Mouse (Mus musculus) midbrain, embryonic 14.5 days (tissue): Measurements from ENCODE around the gene Tubg1. TPM values are rescaled to one million over a fixed set of nuclear protein-coding genes. Genes with fewer than 3 reads are reported as not detected.

Experiments
- ATAC-seq: fragments of 200-750 bp; cut with Nextera tagmentation; 2 replicates; pipeline ENCODE4 v1.8.0; 2017; ENCODE audit warnings: moderate number of reproducible peaks, moderate library complexity; ENCODE audit not compliant: low FRiP score, low TSS enrichment
- DNase-seq: peaks from one replicate; pipeline ENCODE4 v3.0.0-alpha.2; 2015
- H3K27ac ChIP-seq: fragments of 300-500 bp; sonication (generic); replicated peaks from 2 replicates; pipeline ENCODE4 v1.5.1; 2014; ENCODE audit warnings: mild to moderate bottlenecking, low read depth, low read length, moderate library complexity
- H3K27me3 ChIP-seq: fragments of 300-500 bp; sonication (generic); 2 replicates; pipeline ENCODE4 v1.6.1; 2014; ENCODE audit warnings: low read length, control low read depth, mixed read lengths; ENCODE audit not compliant: control insufficient read depth, insufficient read depth
- H3K36me3 ChIP-seq: fragments of 300-500 bp; sonication (generic); 2 replicates; pipeline ENCODE4 v1.6.1; 2014; ENCODE audit warnings: low read length, control low read depth; ENCODE audit not compliant: control insufficient read depth, insufficient read depth
- H3K4me1 ChIP-seq: fragments of 300-500 bp; sonication (generic); 2 replicates; pipeline ENCODE4 v1.6.1; 2014; ENCODE audit warnings: mild to moderate bottlenecking, antibody characterized with exemption, low read length, control low read depth; ENCODE audit not compliant: control insufficient read depth, insufficient read depth
- H3K4me2 ChIP-seq: fragments of 300-500 bp; sonication (generic); 2 replicates; pipeline ENCODE4 v1.6.1; 2014; ENCODE audit warnings: mild to moderate bottlenecking, low read length, moderate library complexity
- H3K4me3 ChIP-seq: fragments of 300-500 bp; sonication (generic); replicated peaks from 2 replicates; pipeline ENCODE4 v1.5.1; 2014; ENCODE audit warnings: low read depth, low read length
- H3K9ac ChIP-seq: fragments of 300-500 bp; sonication (generic); replicated peaks from 2 replicates; pipeline ENCODE4 v1.6.1; 2014; ENCODE audit warnings: mild to moderate bottlenecking, low read length, moderate library complexity
- H3K9me3 ChIP-seq: fragments of 300-500 bp; sonication (generic); 2 replicates; pipeline ENCODE4 v1.6.1; 2016; ENCODE audit warnings: low read length, control low read depth, mixed read lengths; ENCODE audit not compliant: control insufficient read depth
- WGBS: fragments of 180-500 bp; shearing (Covaris S2); extraction: QIAGEN DNeasy Blood & Tissue Kit; methylation state at CpG from one replicate; pipeline ENCODE4 v1.1.7; 2014; 5-methylcytosine and 5-hydroxymethylcytosine counted together
- polyA plus RNA-seq: library from polyadenylated mRNA; unstranded; fragments of >200 nt; fragmentation: Nextera tagmentation; extraction: Ambion mirVana; gene quantifications from 2 replicates; pipeline ENCODE4 v1.2.1, GENCODE M21; 2014

Gene Tubg1
- 73.3 and 75.5 TPM in 2 replicates for polyA plus RNA-seq

DNA sequence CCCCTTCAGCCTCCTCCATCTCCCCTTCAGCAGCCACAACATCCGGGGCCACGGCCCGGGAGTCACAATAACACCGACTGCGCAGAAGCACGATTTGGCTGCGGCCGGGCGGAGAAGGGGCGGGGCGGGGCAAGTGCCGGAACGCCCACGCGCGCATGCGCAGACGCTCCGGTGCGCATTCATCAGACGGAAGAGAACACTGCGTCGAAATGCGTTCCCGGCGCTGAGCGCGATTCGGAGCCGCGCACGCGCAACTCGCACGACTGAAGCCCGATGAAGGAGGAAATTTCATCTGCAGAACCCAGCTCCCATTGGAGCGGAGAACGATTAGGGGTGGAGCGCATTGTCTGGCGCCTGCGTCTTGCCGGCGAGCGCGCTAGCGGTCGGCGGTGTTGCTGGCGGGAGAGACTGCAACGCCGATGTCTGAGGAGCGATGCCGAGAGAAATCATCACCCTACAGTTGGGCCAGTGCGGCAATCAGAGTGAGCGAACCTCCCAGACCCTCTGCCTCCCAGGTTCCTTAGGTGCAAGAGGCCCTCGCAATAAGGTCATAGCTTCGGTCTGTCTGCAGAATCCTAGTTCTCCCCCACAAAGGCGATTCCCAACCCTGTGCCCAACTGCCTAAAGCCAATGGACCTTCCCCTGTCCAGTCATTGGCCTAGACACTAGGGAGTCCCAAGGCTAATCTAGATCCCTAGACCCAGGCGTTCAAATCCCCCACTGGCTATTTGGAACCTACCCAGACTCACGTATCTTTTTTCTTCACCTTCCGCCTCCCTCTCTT lies at the start of gene Tubg1, which contains the start of gene Retreg3:
Gene Tubg1 (plus strand): TSS at position 178 of the 784 bp plus-strand sequence.
Gene Retreg3 (minus strand): TSS at position 133 of the 784 bp plus-strand sequence.
- H3K4me2 ChIP-seq, result peak within 1 kb of the TSS; percentile 96
- peak; percentile 96 for ATAC-seq
- under 1% methylated on average over 61 of the region's 61 CpGs for WGBS

DNA sequence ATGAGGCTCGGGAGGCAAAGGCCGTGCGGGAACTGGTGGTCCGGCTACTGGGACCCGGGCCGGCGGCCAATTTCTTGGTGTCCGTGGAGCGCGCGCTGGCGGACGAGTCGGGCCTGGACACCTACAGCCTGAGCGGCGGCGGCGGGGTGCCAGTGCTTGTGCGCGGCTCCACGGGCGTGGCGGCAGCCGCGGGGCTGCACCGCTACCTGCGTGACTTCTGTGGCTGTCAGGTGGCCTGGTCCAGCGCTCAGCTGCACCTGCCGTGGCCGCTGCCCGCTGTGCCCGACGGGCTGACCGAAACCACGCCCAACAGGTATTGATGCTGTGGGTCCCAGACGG lies 49.6 kb upstream of the Tubg1 start:
- WGBS, result under 1% methylated on average over 36 of the region's 36 CpGs
- peak; percentile 64; the same call in 1 of the 2 replicates for ATAC-seq

More for the DNA sequence above, at the start of gene Tubg1, which contains the start of gene Retreg3:
- Histone ChIP-seq H3K9me3 (no peaks in the 10 kb centered on the region), H3K27me3 (no peaks in the 10 kb centered on the region), H3K4me1 (peaks cover 20% of the 10 kb centered on the region), H3K36me3 (peaks cover 18% of the 10 kb centered on the region), H3K9ac (peak within 1 kb of the TSS; percentile 88), H3K4me3 (peak within 1 kb of the TSS; percentile 88), H3K27ac (peak within 1 kb of the TSS; percentile 91)
- peak; percentile 100 for DNase-seq

DNA sequence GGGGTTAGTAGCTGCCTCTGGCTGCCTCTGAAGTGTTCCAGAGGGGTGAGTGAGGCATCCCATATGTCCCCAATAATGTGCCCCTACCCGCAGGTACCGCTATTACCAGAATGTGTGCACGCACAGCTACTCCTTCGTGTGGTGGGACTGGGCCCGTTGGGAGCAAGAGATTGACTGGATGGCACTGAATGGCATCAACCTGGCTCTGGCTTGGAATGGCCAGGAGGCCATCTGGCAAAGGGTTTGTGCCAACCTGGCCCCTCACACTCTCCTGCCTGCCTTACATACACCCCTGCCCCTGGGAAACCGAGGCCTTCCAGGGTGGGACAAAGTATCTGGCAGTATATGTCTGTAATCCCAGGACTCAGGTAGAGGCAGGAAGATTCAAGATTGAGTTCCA lies 48.8 kb upstream of the Tubg1 start:
- Histone ChIP-seq H3K4me3 (peak overlapping the region; percentile 79; the same call in 1 of the 2 replicates), H3K27ac (no peak overlapping the region), H3K9ac (no peak overlapping the region), H3K9me3 (no peaks in the 10 kb centered on the region), H3K36me3 (no peaks in the 10 kb centered on the region), H3K4me1 (peaks cover 6% of the 10 kb centered on the region; the same call in 1 of the 2 replicates), H3K4me2 (peak overlapping the region; percentile 95), H3K27me3 (no peaks in the 10 kb centered on the region)
- ATAC-seq, result no peak
- no peak for DNase-seq
- WGBS, result 75% methylated on average over 6 of the region's 6 CpGs

More for the DNA sequence above, 49.6 kb upstream of the Tubg1 start:
- H3K4me3 ChIP-seq, result peak overlapping the region; percentile 79
- peak overlapping the region; percentile 95 for H3K4me2 ChIP-seq
- peak overlapping the region; percentile 79 for H3K27ac ChIP-seq
- H3K27me3 ChIP-seq, result no peaks in the 10 kb centered on the region
- H3K36me3 ChIP-seq, result no peaks in the 10 kb centered on the region
- no peaks in the 10 kb centered on the region for H3K9me3 ChIP-seq
- peak overlapping the region; percentile 89 for H3K9ac ChIP-seq
- no peak for DNase-seq
- peaks cover 6% of the 10 kb centered on the region; the same call in 1 of the 2 replicates for H3K4me1 ChIP-seq

DNA sequence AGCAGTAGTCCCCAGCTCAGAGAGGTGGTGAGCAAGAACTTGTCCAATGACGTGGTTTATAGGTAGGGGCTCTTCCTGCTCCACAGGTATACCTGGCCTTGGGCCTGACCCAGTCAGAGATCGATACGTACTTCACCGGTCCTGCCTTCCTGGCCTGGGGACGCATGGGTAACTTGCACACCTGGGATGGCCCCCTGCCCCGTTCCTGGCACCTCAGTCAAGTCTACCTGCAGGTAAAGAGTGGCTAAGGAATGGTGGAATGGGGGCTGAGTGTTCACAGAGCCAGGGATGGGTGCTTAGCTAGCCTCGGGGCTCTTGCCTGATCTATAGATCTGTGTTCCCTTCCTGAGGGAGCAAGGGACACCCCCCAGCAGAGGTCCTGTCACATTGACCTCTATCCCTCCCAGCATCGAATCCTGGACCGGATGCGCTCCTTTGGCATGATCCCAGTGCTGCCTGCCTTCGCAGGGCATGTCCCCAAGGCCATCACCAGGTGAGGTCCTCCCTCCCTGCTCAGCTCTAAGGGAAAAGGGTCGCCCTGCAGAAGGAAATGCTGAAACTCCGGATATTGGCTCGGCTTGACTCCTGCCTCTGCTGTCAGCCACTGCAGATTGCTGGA lies 47.8 kb upstream of the Tubg1 start:
- WGBS, result 67% methylated on average over 14 of the region's 14 CpGs
- Histone ChIP-seq H3K9me3 (no peaks in the 10 kb centered on the region), H3K27ac (no peak overlapping the region), H3K27me3 (no peaks in the 10 kb centered on the region), H3K4me1 (peaks cover 6% of the 10 kb centered on the region; the same call in 1 of the 2 replicates), H3K4me2 (no peak overlapping the region), H3K9ac (no peak overlapping the region), H3K36me3 (no peaks in the 10 kb centered on the region), H3K4me3 (no peak overlapping the region)
- DNase-seq (no peak), ATAC-seq (no peak)

DNA sequence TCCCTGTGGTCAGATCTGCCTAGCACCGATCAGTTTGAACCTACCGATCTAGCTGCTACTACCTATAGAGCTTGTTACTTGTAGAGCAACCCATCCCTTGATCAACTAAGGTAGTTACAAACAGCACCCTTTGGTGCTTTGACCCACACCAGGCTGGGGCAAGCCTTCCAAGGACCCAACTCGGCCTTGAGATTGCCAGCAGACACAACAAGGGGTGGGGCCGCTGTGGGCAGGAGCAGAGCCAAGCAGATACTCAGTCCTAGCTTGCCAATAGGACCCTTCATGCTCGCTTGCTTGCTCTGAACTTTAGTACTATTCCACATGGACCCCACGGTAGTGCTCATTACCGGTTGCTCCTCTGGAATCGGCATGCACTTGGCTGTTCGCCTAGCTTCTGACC lies 41.6 kb upstream of the Tubg1 start, which contains the start of gene Hsd17b1:
Gene Hsd17b1 (plus strand): TSS at position 291 of the 400 bp plus-strand sequence.
- Histone ChIP-seq H3K9ac (no peak within 1 kb of the TSS), H3K4me2 (no peak within 1 kb of the TSS), H3K36me3 (no peaks in the 10 kb centered on the region), H3K9me3 (no peaks in the 10 kb centered on the region), H3K4me1 (peaks cover 10% of the 10 kb centered on the region), H3K27me3 (peaks cover 39% of the 10 kb centered on the region), H3K4me3 (no peak within 1 kb of the TSS), H3K27ac (no peak within 1 kb of the TSS)
- DNase-seq (no peak), ATAC-seq (no peak)
- WGBS, result 64% methylated on average over 9 of the region's 9 CpGs

DNA sequence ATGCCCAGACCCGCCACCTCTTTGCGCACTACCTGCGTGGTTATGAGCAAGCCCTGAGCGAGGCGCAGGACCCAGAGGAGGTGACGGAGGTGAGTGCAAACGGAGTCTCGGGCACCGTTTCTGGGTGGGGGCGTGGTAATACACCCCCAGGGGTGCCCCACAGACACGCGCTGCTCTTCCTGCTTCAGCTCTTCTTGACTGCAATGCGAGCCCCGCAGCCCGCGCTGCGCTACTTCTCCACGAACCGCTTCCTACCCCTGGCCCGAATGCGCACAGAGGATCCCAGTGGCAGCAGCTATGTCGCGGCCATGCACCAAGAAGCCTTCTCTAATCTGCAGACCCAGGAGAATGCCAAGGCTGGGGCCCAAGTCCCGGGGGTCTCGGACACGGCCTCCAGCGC lies 40.0 kb upstream of the Tubg1 start:
- Histone ChIP-seq H3K9me3 (no peaks in the 10 kb centered on the region), H3K4me3 (no peak overlapping the region), H3K9ac (no peak overlapping the region), H3K4me2 (no peak overlapping the region), H3K4me1 (peaks cover 14% of the 10 kb centered on the region), H3K27me3 (peaks cover 39% of the 10 kb centered on the region), H3K27ac (no peak overlapping the region), H3K36me3 (peaks cover 2% of the 10 kb centered on the region; the same call in 1 of the 2 replicates)
- 4% methylated on average over 27 of the region's 27 CpGs for WGBS
- ATAC-seq, result no peak
- DNase-seq, result no peak

DNA sequence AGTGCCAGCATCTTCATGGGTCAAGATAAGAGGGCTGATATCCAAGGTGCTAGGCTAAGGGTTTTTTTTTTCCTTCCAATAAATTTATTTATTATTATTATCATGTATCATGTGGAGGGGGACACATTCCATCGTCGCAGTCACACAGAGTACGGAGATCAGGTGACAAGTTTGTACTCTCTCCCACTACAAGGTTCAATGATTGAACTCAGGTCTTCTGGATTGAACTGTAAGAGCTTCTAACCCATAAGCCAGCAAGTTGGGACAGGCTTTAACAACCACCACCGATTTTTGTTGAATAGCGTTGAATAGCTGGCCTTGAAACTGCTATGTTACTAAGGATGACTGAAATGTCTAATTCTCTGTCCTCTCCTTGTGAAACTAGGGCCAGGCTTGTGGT lies 39.3 kb upstream of the Tubg1 start:
- no peak for ATAC-seq
- peaks cover 39% of the 10 kb centered on the region for H3K27me3 ChIP-seq

DNA sequence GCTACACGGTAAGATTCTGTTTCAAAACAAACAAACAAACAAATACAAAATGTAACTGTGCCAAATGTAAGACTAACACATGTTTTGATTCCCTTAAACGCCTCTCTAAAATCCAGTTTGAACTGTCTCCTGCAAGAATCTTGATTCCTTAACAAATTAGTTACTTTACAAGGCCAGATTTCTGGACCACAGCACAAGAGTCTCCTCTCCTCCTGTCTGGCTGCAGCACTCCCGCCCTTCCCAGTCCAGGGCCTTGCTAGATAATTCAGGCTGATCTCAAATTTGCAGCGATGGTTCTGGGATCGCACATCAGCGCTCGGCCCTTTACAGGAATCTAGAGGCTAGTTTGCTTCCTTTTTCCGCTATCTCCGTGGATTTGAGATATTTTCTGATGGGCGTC lies 38.1 kb upstream of the Tubg1 start:
- Histone ChIP-seq H3K4me2 (peak overlapping the region; percentile 100), H3K27ac (peak overlapping the region; percentile 89), H3K4me3 (peak overlapping the region; percentile 68), H3K4me1 (peaks cover 23% of the 10 kb centered on the region), H3K9ac (peak overlapping the region; percentile 84), H3K9me3 (no peaks in the 10 kb centered on the region), H3K27me3 (peaks cover 39% of the 10 kb centered on the region), H3K36me3 (peaks cover 10% of the 10 kb centered on the region; the same call in 1 of the 2 replicates)
- WGBS, result 7% methylated on average over 10 of the region's 10 CpGs
- DNase-seq (no peak), ATAC-seq (no peak)

More for the DNA sequence above, 39.3 kb upstream of the Tubg1 start:
- Histone ChIP-seq H3K27ac (no peak overlapping the region), H3K9ac (no peak overlapping the region), H3K4me1 (peaks cover 14% of the 10 kb centered on the region), H3K4me3 (no peak overlapping the region), H3K9me3 (no peaks in the 10 kb centered on the region), H3K36me3 (peaks cover 6% of the 10 kb centered on the region; the same call in 1 of the 2 replicates), H3K4me2 (no peak overlapping the region)
- DNase-seq, result no peak
- WGBS, result 58% methylated on average over 5 of the region's 5 CpGs
